Mouse (Mus musculus): ENCODE results near the gene Arrdc5. TPM values are rescaled to one million over a fixed set of nuclear protein-coding genes. Genes with fewer than 3 reads are reported as not detected.

Gene Arrdc5
- total and polyA plus RNA-seq, 3 experiments = not detected

GRCm38 (mm10) chr17:56257181-56257894 is 42.7 kb downstream of the Arrdc5 start:
- peaks cover 0 to 38% of the 10 kb centered on the region in 2 experiments; a peak in 2 of 4 replicates for H3K4me1 ChIP-seq (ENCODE audit: control insufficient read depth in 1 of 2, insufficient read depth in 2 of 2, low read length in 2 of 2)
- peak overlapping the region; percentile 75 for H3K9ac ChIP-seq (ENCODE audit: control insufficient read depth, low read depth, low read length, poor library complexity, severe bottlenecking)
- no peaks in the 10 kb centered on the region for H3K27me3 ChIP-seq (ENCODE audit: control insufficient read depth in 1 of 2, insufficient read depth in 2 of 2, low read length in 2 of 2)
- no peaks in the 10 kb centered on the region for H3K9me3 ChIP-seq (replicated peaks; ENCODE audit: insufficient read depth, low read length)
- peaks cover 48% of the 10 kb centered on the region for H3K79me2 ChIP-seq (ENCODE audit: control insufficient read depth, insufficient read depth, low read length, poor library complexity)
- DNase-seq (ENCODE audit: low read depth, low spot score) = peak; percentile 37
- H3K36me3 ChIP-seq (ENCODE audit: control insufficient read depth in 1 of 2, insufficient read depth in 2 of 2, low read length in 2 of 2) = peaks cover 0 to 28% of the 10 kb centered on the region in 2 experiments; a peak in 3 of 4 replicates
- TF ChIP-seq POLR2A (IDR thresholded peaks at IDR 0.05; ENCODE audit: control insufficient read depth in 1 of 2, insufficient read depth in 1 of 2, low read depth in 1 of 2, low read length in 2 of 2, poor library complexity in 1 of 2) (0 out of 4 replicates have a peak, but pooled peaks of 1 of the 2 experiments have one; percentile 5), CTCF (IDR thresholded peaks at IDR 0.05 in 2 of 3, conservative IDR thresholded peaks at IDR 0.05 in 1 of 3; ENCODE audit: control insufficient read depth in 1 of 3, insufficient read depth in 1 of 3, low read depth in 2 of 3, low read length in 3 of 3, poor library complexity in 1 of 3, severe bottlenecking in 1 of 3) (no peak), KAT2A (conservative IDR thresholded peaks at IDR 0.05; ENCODE audit: low read depth, low read length) (no peak)
- peak overlapping the region; percentile 44 to 74 for H3K4me3 ChIP-seq (ENCODE audit: control insufficient read depth in 1 of 2, insufficient read depth in 1 of 2, low read depth in 2 of 2, low read length in 2 of 2)
- no peak overlapping the region for H3K27ac ChIP-seq (ENCODE audit: control insufficient read depth, low read depth, low read length)

GRCm38 (mm10) chr17:56256239-56256881 is 43.7 kb downstream of the Arrdc5 start, which contains the start of gene Fem1a:
Gene Fem1a, plus strand, starts transcription at chr17:56256810.
- Histone ChIP-seq H3K9me3 (replicated peaks; ENCODE audit: insufficient read depth, low read length) (no peaks in the 10 kb centered on the region), H3K36me3 (ENCODE audit: control insufficient read depth in 1 of 2, insufficient read depth in 2 of 2, low read length in 2 of 2) (peaks cover 0 to 28% of the 10 kb centered on the region in 2 experiments; a peak in 3 of 4 replicates), H3K4me3 (ENCODE audit: control insufficient read depth in 1 of 2, insufficient read depth in 1 of 2, low read depth in 2 of 2, low read length in 2 of 2) (peak within 1 kb of the TSS; percentile 57 to 74), H3K27me3 (ENCODE audit: control insufficient read depth in 1 of 2, insufficient read depth in 2 of 2, low read length in 2 of 2) (no peaks in the 10 kb centered on the region), H3K79me2 (ENCODE audit: control insufficient read depth, insufficient read depth, low read length, poor library complexity) (peaks cover 44% of the 10 kb centered on the region), H3K4me1 (ENCODE audit: control insufficient read depth in 1 of 2, insufficient read depth in 2 of 2, low read length in 2 of 2) (peaks cover 0 to 39% of the 10 kb centered on the region in 2 experiments; a peak in 2 of 4 replicates), H3K9ac (ENCODE audit: control insufficient read depth, low read depth, low read length, poor library complexity, severe bottlenecking) (peak within 1 kb of the TSS; percentile 86), H3K27ac (ENCODE audit: control insufficient read depth, low read depth, low read length) (peak within 1 kb of the TSS; percentile 95)
- TF ChIP-seq MAFK (IDR thresholded peaks at IDR 0.05; ENCODE audit: borderline replicate concordance, low read depth, low read length) (no peak), POLR2AphosphoS2 (IDR thresholded peaks at IDR 0.05; ENCODE audit: low read length) (peak; percentile 91), EP300 (IDR thresholded peaks at IDR 0.05; ENCODE audit: low read depth in 1 of 2, low read length in 2 of 2) (no peak; a peak in 1 of 4 replicates), NELFE (IDR thresholded peaks at IDR 0.05; ENCODE audit: low read depth, low read length) (peak; percentile 94), ZNF384 (IDR thresholded peaks at IDR 0.05; ENCODE audit: low read depth, low read length) (no peak), SIN3A (IDR thresholded peaks at IDR 0.05; ENCODE audit: low read length) (peak; percentile 88), CTCF (IDR thresholded peaks at IDR 0.05 in 2 of 3, conservative IDR thresholded peaks at IDR 0.05 in 1 of 3; ENCODE audit: control insufficient read depth in 1 of 3, insufficient read depth in 1 of 3, low read depth in 2 of 3, low read length in 3 of 3, poor library complexity in 1 of 3, severe bottlenecking in 1 of 3) (no peak), HCFC1 (IDR thresholded peaks at IDR 0.05; ENCODE audit: low read depth, low read length) (peak; percentile 93), E2F4 (IDR thresholded peaks at IDR 0.05; ENCODE audit: borderline replicate concordance, low read depth, low read length) (no peak), POLR2A (IDR thresholded peaks at IDR 0.05; ENCODE audit: control insufficient read depth in 1 of 2, insufficient read depth in 1 of 2, low read depth in 1 of 2, low read length in 2 of 2, poor library complexity in 1 of 2) (peak in 1 of 2 experiments; percentile 89; a peak in 2 of 4 replicates), NRF1 (IDR thresholded peaks at IDR 0.05; ENCODE audit: insufficient read depth, low read depth, low read length, poor library complexity, severe bottlenecking) (no peak; the same call in 1 of the 2 replicates), CHD1 (IDR thresholded peaks at IDR 0.05; ENCODE audit: low read depth, low read length) (no peak), SMC3 (IDR thresholded peaks at IDR 0.05; ENCODE audit: low read depth, low read length) (no peak), MYC (IDR thresholded peaks at IDR 0.05; ENCODE audit: low read depth, low read length) (peak; percentile 98), GATA1 (IDR thresholded peaks at IDR 0.05; ENCODE audit: low read depth, low read length) (no peak), CHD2 (IDR thresholded peaks at IDR 0.05; ENCODE audit: low read length) (peak; percentile 10; the same call in 1 of the 2 replicates), MXI1 (IDR thresholded peaks at IDR 0.05; ENCODE audit: low read depth, low read length) (peak; percentile 90), BHLHE40 (IDR thresholded peaks at IDR 0.05; ENCODE audit: borderline replicate concordance, low read depth, low read length) (no peak), ELF1 (IDR thresholded peaks at IDR 0.05; ENCODE audit: low read depth, low read length) (peak; percentile 91), MAX (IDR thresholded peaks at IDR 0.05; ENCODE audit: low read length) (peak; percentile 81), ZKSCAN1 (IDR thresholded peaks at IDR 0.05; ENCODE audit: low read depth, low read length) (no peak), TCF12 (IDR thresholded peaks at IDR 0.05; ENCODE audit: low read depth, low read length) (peak; percentile 7; the same call in 1 of the 2 replicates), MYB (IDR thresholded peaks at IDR 0.05; ENCODE audit: low read depth, low read length) (no peak), KAT2A (conservative IDR thresholded peaks at IDR 0.05; ENCODE audit: low read depth, low read length) (peak; percentile 98), TBP (IDR thresholded peaks at IDR 0.05; ENCODE audit: low read depth, low read length) (peak; percentile 89), USF1 (IDR thresholded peaks at IDR 0.05; ENCODE audit: low read depth, low read length) (peak; percentile 65; the same call in 1 of the 2 replicates), ETS1 (IDR thresholded peaks at IDR 0.05; ENCODE audit: low read depth, low read length) (0 out of 2 replicates have a peak, but pooled peaks have one; percentile 8)
- DNase-seq (ENCODE audit: low read depth, low spot score) = peak; percentile 99

All from MEL (cell line).